Mouse (Mus musculus): Measurements from ENCODE around the gene Bola1. TPM values are rescaled to one million over a fixed set of nuclear protein-coding genes. Genes with fewer than 3 reads are reported as not detected.
"Not testable (repeated sequence)": the region's sequence is repeated elsewhere in the genome, so short reads cannot be mapped to it uniquely, and the experiment has no call there.

Gene Bola1
- polyA plus RNA-seq, 1 experiment from 2014 or later = 53.6 TPM

GRCm38 (mm10) chr3:96249034-96249345 lies 29.5 kb upstream of the Bola1 start:
- 39% methylated on average over 4 of the region's 4 CpGs for WGBS
- H3K9me3 ChIP-seq (ENCODE audit: control insufficient read depth, low read length) = no peaks in the 10 kb centered on the region
- DNase-seq (ENCODE audit: low spot score) (no peak), ATAC-seq (ENCODE audit: low FRiP score, low TSS enrichment) (no peak)
- peak overlapping the region; percentile 15; the same call in 1 of the 2 replicates for H3K4me2 ChIP-seq (replicated peaks; ENCODE audit: low read depth)
- no peaks in the 10 kb centered on the region for H3K36me3 ChIP-seq (ENCODE audit: control insufficient read depth, insufficient read depth, low read length)
- H3K27ac ChIP-seq (replicated peaks) = no peak overlapping the region
- 0 out of 2 replicates have a peak, but pooled peaks cover 2% of the 10 kb centered on the region for H3K4me1 ChIP-seq (replicated peaks; ENCODE audit: control insufficient read depth, insufficient read depth)
- TF ChIP-seq CTCF (IDR thresholded peaks at IDR 0.05; ENCODE audit: low read depth) (no peak), EP300 (optimal IDR thresholded peaks at IDR 0.05) (no peak)
- no peak overlapping the region for H3K4me3 ChIP-seq (ENCODE audit: low read depth, low read length)
- no peaks in the 10 kb centered on the region for H3K27me3 ChIP-seq (ENCODE audit: control insufficient read depth, insufficient read depth, low read length)
- no peak overlapping the region for H3K9ac ChIP-seq (ENCODE audit: low read length)

GRCm38 (mm10) chr3:96248141-96249033 lies 28.9 kb upstream of the Bola1 start:
- no peak overlapping the region for H3K27ac ChIP-seq (replicated peaks)
- no peak for DNase-seq (ENCODE audit: low spot score)
- 33% methylated on average over 6 of the region's 6 CpGs for WGBS

GRCm38 (mm10) chr3:96247356-96248140 lies 28.0 kb upstream of the Bola1 start:
- WGBS = 10% methylated on average over 11 of the region's 11 CpGs
- peak overlapping the region; percentile 41 for H3K4me2 ChIP-seq (replicated peaks; ENCODE audit: low read depth)
- H3K27me3 ChIP-seq (ENCODE audit: control insufficient read depth, insufficient read depth, low read length) = no peaks in the 10 kb centered on the region
- H3K9ac ChIP-seq (ENCODE audit: low read length) = peak overlapping the region; percentile 45; the same call in 1 of the 2 replicates
- 0 out of 2 replicates have a peak, but pooled peaks cover 3% of the 10 kb centered on the region for H3K4me1 ChIP-seq (replicated peaks; ENCODE audit: control insufficient read depth, insufficient read depth)
- no peak overlapping the region for H3K27ac ChIP-seq (replicated peaks)
- ATAC-seq (ENCODE audit: low FRiP score, low TSS enrichment) (no peak), DNase-seq (ENCODE audit: low spot score) (no peak)
- no peaks in the 10 kb centered on the region for H3K9me3 ChIP-seq (ENCODE audit: control insufficient read depth, low read length)
- peak overlapping the region; percentile 23 for H3K4me3 ChIP-seq (ENCODE audit: low read depth, low read length)
- TF ChIP-seq EP300 (optimal IDR thresholded peaks at IDR 0.05) = no peak
- no peak for TF ChIP-seq CTCF (IDR thresholded peaks at IDR 0.05; ENCODE audit: low read depth)
- no peaks in the 10 kb centered on the region for H3K36me3 ChIP-seq (ENCODE audit: control insufficient read depth, insufficient read depth, low read length)

More at GRCm38 (mm10) chr3:96248141-96249033, 28.9 kb upstream of the Bola1 start:
- Histone ChIP-seq H3K36me3 (ENCODE audit: control insufficient read depth, insufficient read depth, low read length) (no peaks in the 10 kb centered on the region), H3K4me1 (replicated peaks; ENCODE audit: control insufficient read depth, insufficient read depth) (0 out of 2 replicates have a peak, but pooled peaks cover 3% of the 10 kb centered on the region), H3K9ac (ENCODE audit: low read length) (no peak overlapping the region), H3K4me2 (replicated peaks; ENCODE audit: low read depth) (peak overlapping the region; percentile 41), H3K4me3 (ENCODE audit: low read depth, low read length) (no peak overlapping the region), H3K9me3 (ENCODE audit: control insufficient read depth, low read length) (no peaks in the 10 kb centered on the region), H3K27me3 (ENCODE audit: control insufficient read depth, insufficient read depth, low read length) (no peaks in the 10 kb centered on the region)
- ATAC-seq (ENCODE audit: low FRiP score, low TSS enrichment) = no peak
- TF ChIP-seq CTCF (IDR thresholded peaks at IDR 0.05; ENCODE audit: low read depth) (no peak), EP300 (optimal IDR thresholded peaks at IDR 0.05) (no peak)

- 0% methylated on average over 5 of the region's 47 CpGs for WGBS
- H3K4me3 ChIP-seq (ENCODE audit: low read depth, low read length) = peak within 1 kb of the TSS; percentile 23
- H3K4me2 ChIP-seq (replicated peaks; ENCODE audit: low read depth) = peak within 1 kb of the TSS; percentile 41
- not testable (repeated sequence) for H3K27me3 ChIP-seq (ENCODE audit: control insufficient read depth, insufficient read depth, low read length); H3K36me3 ChIP-seq (ENCODE audit: control insufficient read depth, insufficient read depth, low read length); H3K9me3 ChIP-seq (ENCODE audit: control insufficient read depth, low read length); H3K4me1 ChIP-seq (replicated peaks; ENCODE audit: control insufficient read depth, insufficient read depth); H3K27ac ChIP-seq (replicated peaks); DNase-seq (ENCODE audit: low spot score)
- H3K9ac ChIP-seq (ENCODE audit: low read length) = peak within 1 kb of the TSS; percentile 45; the same call in 1 of the 2 replicates
- ATAC-seq (ENCODE audit: low FRiP score, low TSS enrichment) = peak; percentile 95
Measured at GRCm38 (mm10) chr3:96246427-96246856, 26.9 kb upstream of the Bola1 start, which contains the start of gene Hist2h3c1. Gene Hist2h3c1 (plus strand): TSS chr3:96246685.

- H3K36me3 ChIP-seq (ENCODE audit: control insufficient read depth, insufficient read depth, low read length); H3K9me3 ChIP-seq (ENCODE audit: control insufficient read depth, low read length); H3K4me2 ChIP-seq (replicated peaks; ENCODE audit: low read depth); H3K9ac ChIP-seq (ENCODE audit: low read length); DNase-seq (ENCODE audit: low spot score); H3K4me1 ChIP-seq (replicated peaks; ENCODE audit: control insufficient read depth, insufficient read depth); H3K27ac ChIP-seq (replicated peaks); H3K27me3 ChIP-seq (ENCODE audit: control insufficient read depth, insufficient read depth, low read length); ATAC-seq (ENCODE audit: low FRiP score, low TSS enrichment): not testable (repeated sequence)
- peak overlapping the region; percentile 21; the same call in 1 of the 2 replicates for H3K4me3 ChIP-seq (ENCODE audit: low read depth, low read length)
- WGBS = 0% methylated on average over 10 of the region's 21 CpGs
Measured at GRCm38 (mm10) chr3:96246018-96246417, 26.5 kb upstream of the Bola1 start.

- Histone ChIP-seq H3K4me3 (ENCODE audit: low read depth, low read length) (peak within 1 kb of the TSS; percentile 46), H3K9ac (ENCODE audit: low read length) (peak within 1 kb of the TSS; percentile 65), H3K4me2 (replicated peaks; ENCODE audit: low read depth) (peak within 1 kb of the TSS; percentile 56), H3K27ac (replicated peaks) (peak within 1 kb of the TSS; percentile 92)
- H3K4me1 ChIP-seq (replicated peaks; ENCODE audit: control insufficient read depth, insufficient read depth); H3K36me3 ChIP-seq (ENCODE audit: control insufficient read depth, insufficient read depth, low read length); H3K9me3 ChIP-seq (ENCODE audit: control insufficient read depth, low read length); H3K27me3 ChIP-seq (ENCODE audit: control insufficient read depth, insufficient read depth, low read length): not testable (repeated sequence)
- peak; percentile 90 for ATAC-seq (ENCODE audit: low FRiP score, low TSS enrichment)
- DNase-seq (ENCODE audit: low spot score) = peak; percentile 81
- 0% methylated on average over 25 of the region's 88 CpGs for whole genome bisulfite sequencing
Measured at GRCm38 (mm10) chr3:96245003-96245886, 25.7 kb upstream of the Bola1 start, which contains the start of gene Hist2h2aa1. Gene Hist2h2aa1 (plus strand): TSS chr3:96245497.

Measured in stomach, postnatal 0 days (tissue).